Mouse (Mus musculus) gastrocnemius, adult 2 months (tissue): Measurements from ENCODE around the gene Spag7. TPM values are rescaled to one million over a fixed set of nuclear protein-coding genes. Genes with fewer than 3 reads are reported as not detected.
A peak's percentile ranks its signal among the peaks of the same experiment; 100 is the strongest.

Experiments used
- DNase-seq: peaks from one replicate; pipeline ENCODE4 v3.0.0; 2022
- H3K27ac ChIP-seq: fragments of 200-600 bp; 2 replicates; pipeline ENCODE4 v1.8.1; 2022; ENCODE audit warnings: mild to moderate bottlenecking
- H3K4me3 ChIP-seq: fragments of 200-600 bp; 2 replicates; pipeline ENCODE4 v1.8.1; 2022; ENCODE audit warnings: mild to moderate bottlenecking, moderate library complexity
- CTCF ChIP-seq: fragments of 200-600 bp; IDR thresholded peaks from 2 replicates; pipeline ENCODE4 v1.8.1; 2022; ENCODE audit warnings: antibody characterized with exemption, mild to moderate bottlenecking, moderate library complexity
- intact Hi-C: fragments of 180-260 bp; cut with DNase I; formaldehyde crosslinking; loops from one replicate; pipeline ENCODE4 v1.15.1; 2025
- microRNA-seq: library from miRNA; unstranded; fragments of <30 nt; microRNA quantifications from one replicate; pipeline ENCODE4 v1.2.0, GENCODE M21; 2021
- total RNA-seq, 2 experiments: library from RNA; stranded (reverse); gene quantifications; 2 replicates each; pipeline ENCODE4 v1.2.3; 2021

Spag7 gene
- total RNA-seq, 2 experiments from 2014 or later: 86.3 to 86.4 TPM

DNA sequence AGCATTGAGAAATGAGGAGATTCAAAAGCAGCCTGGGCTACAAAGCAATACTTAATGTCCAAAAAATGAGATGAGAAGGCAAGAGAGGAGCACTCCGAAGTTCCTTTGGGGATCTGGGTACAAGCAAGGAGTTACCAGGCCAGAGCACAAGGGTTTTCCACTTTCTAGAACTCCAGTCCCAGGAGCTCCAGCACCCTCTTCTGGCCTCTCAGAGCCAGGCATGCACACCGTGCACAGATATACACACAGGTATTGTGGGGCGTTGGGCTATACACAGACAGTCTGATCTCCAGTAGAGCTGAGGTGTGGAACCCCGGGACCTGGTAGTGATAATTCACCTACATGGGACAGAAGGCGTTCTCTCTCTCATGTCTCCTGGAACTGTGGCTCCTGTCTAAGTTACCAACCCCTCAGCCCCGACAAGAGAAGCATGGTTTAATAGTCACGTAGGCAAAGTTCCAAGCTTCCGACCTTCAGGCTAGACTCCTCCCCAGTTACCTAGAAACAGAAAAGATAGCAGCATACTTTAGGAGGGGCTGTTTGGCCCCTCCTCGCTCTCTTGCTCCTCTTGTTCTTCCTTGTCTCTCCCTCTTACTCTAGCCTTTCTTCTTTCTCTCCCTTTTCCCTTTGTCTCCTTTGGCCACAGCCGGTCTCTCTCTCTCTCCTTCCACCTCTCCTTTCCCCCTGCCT is 46.0 kb downstream of the Spag7 start:
- TF ChIP-seq CTCF: peak; percentile 45
- intact Hi-C loops: loop anchor here (5.0 kb wide), 1 partner anchor 211 kb away; the partner anchor contains the start of gene Pelp1
- DNase-seq: no peak
- H3K27ac ChIP-seq: peak overlapping the region; percentile 91
- no peak overlapping the region for H3K4me3 ChIP-seq

DNA sequence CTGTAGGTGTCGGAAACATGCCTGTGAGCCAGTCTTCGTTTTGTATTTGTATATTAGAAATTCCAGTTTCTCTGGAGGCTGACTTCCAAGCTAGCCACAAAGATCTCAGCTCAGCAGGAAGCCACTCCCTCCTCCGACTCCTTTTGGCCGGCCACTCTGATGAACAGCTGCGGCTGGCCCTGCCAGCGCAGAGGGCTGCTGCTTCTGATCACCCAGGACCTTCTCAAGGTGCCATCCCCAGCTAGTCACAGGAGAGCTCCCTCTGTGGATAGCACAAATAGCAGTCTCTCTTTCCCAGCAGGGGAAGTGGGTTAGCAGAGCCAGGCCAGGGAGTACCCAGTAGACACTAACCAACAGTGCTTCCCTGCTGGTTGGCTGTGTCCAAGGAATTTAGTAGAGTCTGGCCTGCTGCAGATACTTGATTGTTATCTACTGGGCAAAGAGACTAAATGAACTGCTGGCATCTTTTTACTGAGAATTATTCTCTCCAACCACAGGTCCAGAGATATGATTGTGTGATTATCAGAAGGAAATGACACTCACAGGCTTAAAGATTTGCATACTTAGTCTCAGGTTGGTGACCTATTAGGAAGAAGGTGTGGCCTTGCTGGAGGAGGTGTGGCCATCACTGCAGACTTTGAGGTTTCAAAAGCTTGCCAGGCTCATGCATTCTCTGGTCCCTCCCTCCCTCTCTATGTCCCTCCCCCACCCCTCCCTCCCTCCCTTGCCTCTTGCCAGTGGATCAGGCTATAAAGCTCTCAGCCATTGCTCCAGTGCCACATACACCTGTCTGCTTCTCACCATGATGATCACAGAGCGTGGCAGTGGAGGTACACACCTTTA is 47.0 kb downstream of the Spag7 start:
- peak overlapping the region; percentile 91 for H3K27ac ChIP-seq
- intact Hi-C loops: loop anchor here (5.0 kb wide), 1 partner anchor 210 kb away; the partner anchor contains the start of gene Pelp1
- peak; percentile 80 for DNase-seq
- peak; percentile 29; the same call in 1 of the 2 replicates for TF ChIP-seq CTCF
- peak overlapping the region; percentile 28 for H3K4me3 ChIP-seq

DNA sequence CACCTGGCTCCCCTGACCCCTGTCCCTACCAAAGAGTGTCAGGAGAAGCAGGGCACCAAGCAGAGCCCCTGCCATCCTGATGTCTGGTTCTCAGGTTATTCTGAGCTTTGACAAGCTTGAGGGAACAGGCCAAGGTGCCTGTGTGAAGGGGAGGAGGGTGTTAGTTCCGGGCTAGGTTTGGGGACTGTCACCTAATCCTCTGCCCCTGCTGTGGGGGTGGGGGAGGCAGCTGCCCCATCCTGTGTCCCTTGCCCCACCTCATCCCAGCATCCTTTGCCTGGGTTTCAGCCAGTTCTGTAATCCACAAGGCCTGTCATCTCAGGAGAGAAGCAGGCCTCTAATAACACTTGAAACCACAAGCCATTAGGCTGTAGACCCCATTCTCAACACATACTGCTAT is 50.1 kb downstream of the Spag7 start, which contains the start of gene Chrne:
Gene Chrne (minus strand): TSS at position 116 of the 400 bp plus-strand sequence.
- no peak for TF ChIP-seq CTCF
- peak; percentile 85 for DNase-seq
- intact Hi-C loops: loop anchor here (5.0 kb wide), 1 partner anchor 133 kb away; no protein-coding TSS in a partner anchor
- H3K4me3 ChIP-seq: peak within 1 kb of the TSS; percentile 20
- H3K27ac ChIP-seq: peak within 1 kb of the TSS; percentile 78

DNA sequence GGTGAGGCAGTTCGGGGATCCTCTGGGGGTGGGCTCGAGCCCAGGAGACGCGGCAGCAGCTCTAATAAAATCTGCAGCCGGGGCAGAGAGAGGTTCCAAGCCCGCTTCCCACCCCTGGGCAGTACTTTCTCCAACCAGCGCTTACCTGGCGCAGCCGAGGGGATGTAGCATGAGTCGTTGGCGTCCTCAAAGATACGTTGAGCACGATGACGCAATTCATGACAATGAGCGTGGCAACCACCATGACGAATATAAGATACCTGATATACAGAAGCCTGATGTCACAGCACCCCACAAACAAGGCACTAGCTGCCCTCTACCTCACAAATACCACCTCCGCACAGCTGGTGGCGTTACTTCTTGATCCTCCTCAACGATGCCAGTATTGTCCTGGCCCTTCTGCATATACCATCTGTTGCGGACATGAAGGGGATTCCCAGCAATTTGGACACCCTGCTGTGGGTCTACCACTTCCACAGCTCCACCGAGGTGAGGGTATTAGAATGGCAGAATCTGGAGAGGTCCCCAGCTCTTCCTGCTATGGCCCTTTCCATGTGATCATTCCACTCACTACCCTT is 53.6 kb downstream of the Spag7 start, which contains the start of gene 4930544D05Rik:
Gene 4930544D05Rik (plus strand): TSS at position 333 of the 578 bp plus-strand sequence.
- intact Hi-C loops: loop anchor here (5.0 kb wide), 1 partner anchor 137 kb away; no protein-coding TSS in a partner anchor
- DNase-seq: no peak
- TF ChIP-seq CTCF: no peak
- Histone ChIP-seq H3K4me3 (peak within 1 kb of the TSS; percentile 72), H3K27ac (peak within 1 kb of the TSS; percentile 28; the same call in 1 of the 2 replicates)

DNA sequence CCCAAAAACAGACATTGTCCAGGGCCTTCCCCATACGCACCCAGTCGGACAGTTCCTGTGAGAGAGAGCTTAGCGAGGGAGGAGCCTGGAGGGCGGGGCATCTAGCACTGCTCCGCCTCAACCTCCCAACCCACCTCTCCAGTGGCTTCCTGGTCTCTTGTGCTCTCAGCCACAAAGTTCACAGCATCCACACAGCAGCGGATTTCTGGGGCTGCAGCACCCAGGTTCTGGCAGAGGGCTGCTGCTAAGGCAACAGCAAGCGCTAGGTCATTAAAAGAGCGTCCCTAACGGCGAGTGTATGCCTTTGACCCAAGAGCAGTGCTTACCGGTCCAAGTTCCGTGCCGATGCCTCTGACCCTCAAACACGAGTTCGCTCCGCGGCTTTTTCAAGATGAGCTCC is 54.1 kb downstream of the Spag7 start:
- Histone ChIP-seq H3K4me3 (peak overlapping the region; percentile 72), H3K27ac (peak overlapping the region; percentile 28; the same call in 1 of the 2 replicates)
- intact Hi-C loops: loop anchor here (5.0 kb wide), 1 partner anchor 137 kb away; no protein-coding TSS in a partner anchor
- DNase-seq: peak; percentile 75
- peak; percentile 3; the same call in 1 of the 2 replicates for TF ChIP-seq CTCF

Small RNA genes lying within 50 kb of the gene (microRNA-seq; reads per million reads assigned to microRNA genes)
- not detected for gene Mir6925

Other genes with a start within 250 kb of the Spag7 start
- gene Arrb2, start 236.8 kb downstream of the Spag7 start, total RNA-seq: 1 to 10 TPM; 8.3 to 8.4 TPM
- 1 to 10 TPM; 4.9 to 6.4 TPM for gene Med11, start 217.5 kb downstream of the Spag7 start, total RNA-seq
- under 1 TPM in 1 of 2 experiments, not detected in 1; 0.75 TPM for gene Zmynd15, start 210.0 kb downstream of the Spag7 start, total RNA-seq
- gene Cxcl16, start 209.4 kb downstream of the Spag7 start, total RNA-seq: 1 to 10 TPM; 1.2 to 1.4 TPM
- gene Tm4sf5, start 164.2 kb downstream of the Spag7 start, total RNA-seq: not detected
- gene Vmo1, start 154.8 kb downstream of the Spag7 start, total RNA-seq: not detected
- gene Gltpd2, start 150.2 kb downstream of the Spag7 start, total RNA-seq: not detected
- 100 to 1,000 TPM; 229 to 241 TPM for gene Psmb6, start 144.0 kb downstream of the Spag7 start, total RNA-seq
- gene Gm40193, start 136.5 kb downstream of the Spag7 start, total RNA-seq: not detected
- gene Pld2, start 129.4 kb downstream of the Spag7 start, total RNA-seq: 10 to 100 TPM; 15.8 to 18.2 TPM
- gene Mink1, start 106.5 kb downstream of the Spag7 start, total RNA-seq: 10 to 100 TPM; 33.7 to 34.7 TPM
- not detected for gene 4930544D05Rik, start 53.6 kb downstream of the Spag7 start, total RNA-seq
- gene Chrne, start 50.2 kb downstream of the Spag7 start, total RNA-seq: 10 to 100 TPM; 11.0 to 18.4 TPM
- gene Gp1ba, start 30.3 kb downstream of the Spag7 start, total RNA-seq: not detected
- 10 to 100 TPM; 35.0 to 38.4 TPM for gene Rnf167, start 22.2 kb downstream of the Spag7 start, total RNA-seq
- gene Slc25a11, start 21.9 kb downstream of the Spag7 start, total RNA-seq: 100 to 1,000 TPM; 264 to 408 TPM
- gene Pfn1, start 14.8 kb downstream of the Spag7 start, total RNA-seq: 100 to 1,000 TPM; 252 to 257 TPM
- gene Eno3, start 12.2 kb downstream of the Spag7 start, total RNA-seq: 1,000 to 10,000 TPM; 7,153 to 7,488 TPM
- gene Camta2, start 18.7 kb upstream of the Spag7 start, total RNA-seq: 10 to 100 TPM; 39.6 to 44.9 TPM
- gene Inca1, start 30.7 kb upstream of the Spag7 start, total RNA-seq: 1 to 10 TPM; 3.8 to 5.7 TPM
- 100 to 1,000 TPM; 579 to 631 TPM for gene Kif1c, start 31.1 kb upstream of the Spag7 start, total RNA-seq
- 10 to 100 TPM; 10.7 to 10.8 TPM for gene Zfp3, start 94.8 kb upstream of the Spag7 start, total RNA-seq
- not detected for gene Scimp, start 143.2 kb upstream of the Spag7 start, total RNA-seq
- 10 to 100 TPM; 37.2 to 37.8 TPM for gene Rabep1, start 175.4 kb upstream of the Spag7 start, total RNA-seq